Mouse (Mus musculus): ENCODE results near the gene Trh.

DNA sequence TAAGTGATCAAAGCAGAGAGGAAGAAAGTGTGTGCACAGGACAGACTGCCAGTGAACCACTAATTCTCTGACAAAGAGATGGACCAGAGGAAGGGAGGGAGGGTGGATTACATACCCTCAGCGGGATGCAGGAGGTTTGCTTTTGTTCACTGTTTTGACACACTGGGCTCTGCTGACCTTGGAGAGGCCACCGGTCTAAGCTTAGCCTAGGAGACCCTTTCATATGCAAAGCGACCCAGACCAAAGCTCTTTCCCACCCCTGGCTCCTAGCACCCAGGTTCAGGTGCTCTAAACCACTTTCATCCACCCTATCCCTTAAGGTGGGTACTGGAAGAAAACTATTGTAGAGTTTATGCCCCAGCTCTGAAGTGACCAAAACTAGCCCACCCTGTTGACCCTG, 1.9 kb upstream of the Trh start:
- no peak for TF ChIP-seq CTCF (IDR thresholded peaks at IDR 0.05; ENCODE audit: low read depth)
- no peak for TF ChIP-seq EP300 (IDR thresholded peaks at IDR 0.05; ENCODE audit: low read depth)
